Mouse (Mus musculus) cerebellum, postnatal 36 days (tissue): ENCODE data around the gene Spata9.
A peak's percentile ranks its signal among the peaks of the same experiment; 100 is the strongest.
"Not testable (repeated sequence)": the region's sequence is repeated elsewhere in the genome, so short reads cannot be mapped to it uniquely, and the experiment has no call there.

Source experiments
- DNase-seq, 2 experiments: peaks; one replicate each; pipeline ENCODE4 v3.0.0; 2021 to 2022; ENCODE audit warnings: mixed read lengths in 2 of 2

Spata9 gene

GRCm38 (mm10) chr13:75966850-75967249 is at the start of gene Spata9:
Gene Spata9, plus strand, starts transcription at chr13:75967150.
- DNase-seq, result no peak

DNA sequence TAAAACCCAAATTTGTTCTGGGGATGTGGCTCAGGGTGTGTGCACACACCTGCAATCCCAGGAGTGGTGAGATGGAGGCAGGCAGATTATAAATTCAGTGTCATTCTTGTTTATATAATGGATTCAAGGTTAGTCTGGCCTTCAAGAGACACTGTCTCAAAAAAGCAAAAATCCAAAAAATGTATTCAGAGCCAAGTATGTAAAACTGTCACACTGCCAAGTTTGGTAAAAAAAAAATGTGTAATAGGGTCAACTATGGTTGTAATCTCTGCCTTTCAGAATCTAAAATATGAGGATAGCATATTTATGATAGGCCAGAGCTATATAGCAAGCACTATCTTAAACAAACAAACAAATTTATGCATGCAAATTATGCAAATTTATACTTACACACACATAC is 39.0 kb upstream of the Spata9 start:
- DNase-seq, result no peak

DNA sequence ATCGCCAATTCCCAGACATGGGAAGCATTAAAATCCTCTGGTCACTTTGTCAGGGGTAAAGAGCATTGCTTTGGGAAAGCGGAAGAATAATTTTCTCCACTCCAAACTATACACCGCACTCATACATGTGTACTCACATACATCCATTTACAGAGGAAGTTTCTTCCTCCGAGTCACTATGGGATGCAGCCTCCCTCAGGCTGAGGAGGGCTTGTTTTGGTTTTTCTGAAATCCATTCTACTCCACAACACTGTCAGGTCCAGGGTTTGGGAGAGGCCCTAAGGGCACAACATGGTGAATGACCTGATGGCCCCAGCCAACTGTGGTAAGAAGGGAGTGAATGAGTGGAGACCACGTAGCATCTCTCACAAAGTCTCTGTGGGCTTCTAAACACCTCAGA is 37.9 kb upstream of the Spata9 start:
- not testable (repeated sequence) for DNase-seq

GRCm38 (mm10) chr13:75930023-75930422 is 36.9 kb upstream of the Spata9 start:
- no peak for DNase-seq

DNA sequence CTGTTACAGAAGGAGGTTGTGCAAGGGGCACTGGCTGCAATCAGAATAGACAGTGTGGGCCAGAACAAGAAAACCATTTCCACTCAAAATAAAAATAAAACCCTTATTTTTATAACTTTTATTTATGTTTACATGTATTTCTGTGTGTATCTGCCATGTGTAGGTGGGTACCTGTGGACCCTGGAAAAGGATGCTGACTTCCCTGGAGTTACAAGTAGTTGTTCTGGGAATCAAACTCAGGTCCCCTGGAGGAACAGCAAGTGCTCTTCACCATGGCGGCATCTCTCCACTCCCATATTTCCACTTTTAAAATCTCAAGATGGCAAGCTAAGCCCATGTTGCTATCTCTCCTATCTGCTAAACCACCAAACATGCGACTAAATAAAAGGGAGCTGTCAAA is 36.3 kb upstream of the Spata9 start:
- no peak for DNase-seq

DNA sequence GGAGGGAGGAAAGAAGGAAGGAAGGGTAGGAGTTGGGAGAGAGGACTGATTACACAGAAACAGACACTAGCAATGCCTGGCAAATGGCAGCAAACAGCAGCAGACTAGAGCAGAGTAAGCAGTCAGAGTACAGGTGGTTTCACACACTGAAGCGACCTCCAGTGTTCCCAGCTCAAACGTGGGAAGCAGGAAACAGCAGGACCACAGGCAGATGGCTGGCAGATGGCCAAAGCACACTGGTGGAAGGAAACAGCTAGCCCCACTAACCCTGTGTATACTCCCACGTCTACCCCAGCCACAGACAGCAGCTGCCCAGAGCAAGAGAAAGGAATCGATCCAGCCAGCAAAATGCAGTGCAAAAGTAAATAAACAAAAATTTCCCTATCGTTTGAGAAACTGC is 35.9 kb upstream of the Spata9 start:
- DNase-seq, result peak in 1 of 2 experiments; percentile 25

DNA sequence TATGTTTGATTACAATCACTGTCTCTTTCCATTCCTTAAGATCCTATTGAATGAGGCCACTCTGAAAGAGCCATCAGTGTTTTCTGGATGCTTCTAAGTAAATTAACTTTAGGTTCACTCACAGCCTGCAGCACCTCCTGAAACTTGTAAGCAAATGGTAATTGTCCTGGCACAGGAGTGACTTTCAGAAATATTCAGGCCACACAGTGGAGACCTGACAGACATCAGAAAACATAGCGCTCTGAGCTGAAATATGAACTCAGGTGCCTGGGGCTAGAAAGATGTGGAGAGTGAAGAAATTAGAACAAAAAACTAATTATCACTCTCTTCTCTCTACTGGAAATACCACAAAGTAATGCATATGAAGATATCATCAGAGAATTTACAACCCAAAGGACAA is 33.7 kb upstream of the Spata9 start:
- no peak for DNase-seq

DNA sequence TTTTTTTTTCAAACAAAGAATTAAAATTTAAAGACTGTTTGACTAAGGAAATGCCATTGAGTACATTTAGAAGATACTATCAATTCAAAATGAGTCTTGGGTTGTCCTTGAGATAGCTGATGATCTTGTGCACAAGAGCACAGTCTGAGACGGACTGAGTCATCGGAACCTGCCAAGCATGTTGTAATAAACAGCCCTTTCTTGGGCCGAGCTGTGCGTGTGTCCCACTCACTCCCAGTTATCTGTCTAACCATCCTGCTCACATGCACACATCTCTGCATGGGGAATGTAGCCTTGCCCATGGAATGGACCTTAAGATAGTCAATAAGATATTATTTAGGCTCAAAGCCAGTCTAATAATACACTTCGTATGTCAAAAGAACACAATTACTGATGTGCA is 28.1 kb upstream of the Spata9 start:
- DNase-seq, result no peak

DNA sequence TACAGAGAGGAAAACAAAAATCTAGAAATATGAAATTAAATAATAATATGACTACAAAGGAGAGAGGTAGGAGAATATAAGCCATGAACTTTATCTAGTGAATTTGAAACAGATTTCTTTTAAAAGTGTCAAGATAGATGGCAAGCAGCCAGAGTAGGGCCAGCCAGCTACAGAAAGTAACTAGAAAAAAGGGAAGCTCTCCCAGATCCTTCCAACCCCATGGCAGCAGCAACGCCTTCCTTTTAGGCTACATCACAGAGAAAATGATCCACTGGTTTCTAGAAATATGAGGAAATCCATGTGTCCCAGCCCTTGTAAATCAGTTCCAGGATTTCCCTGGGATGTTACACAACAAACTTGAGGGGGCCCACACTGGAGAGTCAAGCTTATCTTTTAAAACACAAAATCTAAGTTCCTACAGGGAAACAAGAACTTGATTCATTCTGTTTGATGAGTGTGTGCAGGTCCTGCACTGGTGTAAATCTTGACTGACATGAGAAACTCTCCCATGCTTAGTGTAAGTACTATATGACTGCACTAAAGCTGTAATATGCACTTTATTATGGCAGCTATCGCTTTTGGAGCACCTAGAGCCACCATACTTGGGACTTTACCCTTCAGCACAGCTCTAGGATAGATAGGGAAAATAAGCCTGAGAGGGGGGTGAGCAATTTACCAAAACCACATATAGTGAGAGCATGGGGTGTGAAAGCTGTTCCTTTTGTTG is 26.0 kb upstream of the Spata9 start:
- DNase-seq, result no peak

GRCm38 (mm10) chr13:75941518-75942295 is 25.2 kb upstream of the Spata9 start:
- no peak for DNase-seq

DNA sequence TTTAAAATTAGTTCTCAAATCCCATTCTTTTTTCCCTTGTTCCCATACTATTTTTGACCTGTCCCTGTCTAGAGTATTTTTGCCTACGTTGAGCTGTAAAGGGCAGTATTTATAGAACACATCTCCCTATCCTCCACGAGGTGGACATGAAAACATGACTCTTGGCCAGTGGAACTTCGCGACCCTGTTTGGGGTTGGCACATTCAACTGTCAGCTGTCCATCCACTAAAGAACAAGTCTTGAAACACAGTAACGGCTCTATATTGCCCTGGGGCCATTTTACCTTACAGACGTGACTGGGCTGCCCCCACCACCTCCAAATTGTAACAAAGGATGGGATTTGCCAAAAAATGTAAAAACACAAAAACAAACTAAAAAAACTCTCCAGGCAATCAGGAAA is 24.2 kb upstream of the Spata9 start:
- no peak for DNase-seq

DNA sequence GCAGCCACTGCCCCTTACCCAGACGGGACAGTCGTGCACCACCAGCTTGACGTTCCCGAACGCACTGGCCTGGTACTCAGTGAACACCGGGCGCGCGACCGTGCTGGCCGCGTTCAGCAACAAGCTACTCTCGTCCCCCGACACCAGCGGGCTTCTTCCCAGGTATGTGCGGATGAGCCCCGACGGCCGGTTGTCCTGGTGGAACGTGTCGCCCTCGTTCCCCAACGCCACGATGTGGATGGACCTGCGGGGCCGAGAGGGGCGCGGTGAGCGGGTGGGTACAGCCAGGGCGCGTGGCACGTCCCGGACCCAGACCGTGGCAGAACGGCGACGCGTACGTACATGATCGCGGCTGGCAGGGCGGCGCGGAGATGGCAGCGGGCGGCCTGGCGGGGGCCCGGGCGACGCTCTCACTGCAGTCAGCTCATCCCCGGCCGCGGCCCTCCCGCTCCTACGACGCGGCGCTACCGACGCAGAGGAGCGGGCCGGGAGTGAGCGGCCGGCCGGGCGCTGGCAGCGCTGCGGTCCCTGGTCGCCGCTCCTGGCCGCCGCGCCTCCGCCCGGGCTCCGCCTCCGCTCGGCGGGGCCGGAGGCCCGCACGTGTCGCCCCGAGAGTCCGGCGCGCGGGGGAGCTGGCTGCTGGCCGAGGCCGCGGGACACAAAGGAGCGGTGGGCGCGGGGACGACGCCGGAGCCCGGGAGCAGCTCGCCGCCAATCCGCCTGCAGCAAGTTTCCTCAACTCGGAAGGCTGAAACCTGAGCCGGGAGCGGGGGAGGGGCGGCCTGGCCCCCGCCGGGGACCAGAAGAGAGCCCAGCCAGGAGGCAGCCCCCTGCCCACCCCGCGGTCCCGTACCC is 23.5 kb upstream of the Spata9 start, which contains the start of gene Rhobtb3:
TSS of gene Rhobtb3 (minus strand) at position 737 of the 855 bp plus-strand sequence.
- DNase-seq, result peak; percentile 63 to 68

GRCm38 (mm10) chr13:75944044-75944820 is 22.7 kb upstream of the Spata9 start:
- no peak for DNase-seq

DNA sequence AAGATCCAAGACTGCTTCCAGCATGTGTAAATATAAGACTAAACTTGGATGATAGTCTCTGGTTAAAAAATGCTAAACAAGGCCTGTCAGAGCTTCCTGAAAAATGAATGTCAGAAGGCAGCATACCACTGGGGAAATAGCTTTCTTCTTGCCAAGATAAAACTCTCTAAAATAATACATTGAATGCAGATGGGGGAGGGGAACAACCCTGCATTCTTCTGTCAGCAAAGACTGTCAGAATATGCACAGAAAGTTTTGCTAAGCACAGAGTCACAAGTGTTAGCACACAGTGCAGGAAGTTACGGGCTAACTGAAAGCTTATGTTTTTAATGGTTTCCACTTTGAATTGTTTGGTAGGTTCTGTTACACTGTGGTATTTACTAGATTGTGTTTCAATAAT is 16.7 kb upstream of the Spata9 start:
- DNase-seq, result no peak

DNA sequence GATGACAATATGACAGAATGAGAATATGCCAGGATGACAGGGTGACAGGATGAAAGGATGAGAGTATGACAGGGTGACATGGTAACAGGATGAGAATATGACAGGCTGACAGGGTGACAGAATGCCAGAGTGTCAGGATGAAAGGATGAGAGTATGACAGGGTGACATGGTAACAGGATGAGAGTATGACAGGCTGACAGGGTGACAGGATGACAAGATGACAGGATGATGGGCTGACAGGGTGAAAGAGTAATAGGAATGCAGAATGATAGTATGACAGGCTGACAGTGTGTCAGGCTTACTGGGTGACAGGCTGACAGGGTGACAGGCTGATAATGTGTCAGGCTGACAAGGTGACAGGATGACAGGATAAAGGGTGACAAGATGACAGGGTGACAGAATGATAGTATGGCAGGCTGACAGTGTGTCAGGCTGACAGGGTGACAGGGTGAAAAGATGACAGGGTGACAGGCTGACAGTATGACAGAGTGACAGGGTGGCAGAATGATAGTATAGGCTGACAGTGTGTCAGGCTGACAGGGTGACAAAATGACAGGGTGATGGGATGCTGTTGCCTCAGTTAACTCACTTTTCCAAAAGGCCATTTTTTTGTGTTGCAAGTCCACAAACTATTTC is 11.5 kb upstream of the Spata9 start:
- DNase-seq, result no peak

DNA sequence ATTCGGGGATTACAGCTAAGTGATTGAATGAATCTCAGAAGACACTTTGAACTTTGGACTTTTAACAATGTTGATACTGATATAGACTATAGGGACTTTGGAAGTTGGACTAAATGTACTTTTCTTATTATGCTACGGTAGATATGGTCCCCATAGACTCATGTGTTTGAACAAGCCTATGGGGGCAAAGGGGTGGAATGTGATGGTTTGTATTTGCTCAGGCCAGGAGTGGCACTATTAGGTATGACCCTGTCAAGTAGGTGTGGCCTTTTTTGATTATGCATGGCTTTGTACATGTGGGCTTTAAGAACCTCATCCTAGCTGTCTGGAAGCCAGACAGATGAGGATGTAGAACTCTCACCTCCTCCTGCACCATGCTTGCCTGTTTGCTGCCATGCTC is 7.5 kb downstream of the Spata9 start:
- DNase-seq, result no peak

- DNase-seq, result no peak
Measured at GRCm38 (mm10) chr13:75975629-75976028, 8.7 kb downstream of the Spata9 start.

DNA sequence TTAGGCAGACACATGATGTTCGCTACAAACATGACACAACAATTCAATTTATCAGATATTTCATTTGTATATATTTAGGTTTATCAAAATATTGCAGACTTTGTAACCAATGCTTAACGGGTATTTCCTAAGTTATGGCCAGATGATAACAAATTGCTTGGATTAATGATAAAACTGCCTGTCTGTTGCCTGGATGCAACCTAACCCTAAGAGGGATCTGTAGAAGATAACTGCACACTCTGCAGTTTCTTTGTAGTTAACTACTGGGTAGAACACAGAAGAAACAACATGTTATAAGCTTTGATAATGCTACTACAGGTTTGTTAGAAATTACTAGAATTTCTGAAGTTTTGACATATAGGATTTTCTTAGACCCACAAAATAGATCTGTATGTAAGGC is 9.3 kb downstream of the Spata9 start:
- DNase-seq, result no peak

DNA sequence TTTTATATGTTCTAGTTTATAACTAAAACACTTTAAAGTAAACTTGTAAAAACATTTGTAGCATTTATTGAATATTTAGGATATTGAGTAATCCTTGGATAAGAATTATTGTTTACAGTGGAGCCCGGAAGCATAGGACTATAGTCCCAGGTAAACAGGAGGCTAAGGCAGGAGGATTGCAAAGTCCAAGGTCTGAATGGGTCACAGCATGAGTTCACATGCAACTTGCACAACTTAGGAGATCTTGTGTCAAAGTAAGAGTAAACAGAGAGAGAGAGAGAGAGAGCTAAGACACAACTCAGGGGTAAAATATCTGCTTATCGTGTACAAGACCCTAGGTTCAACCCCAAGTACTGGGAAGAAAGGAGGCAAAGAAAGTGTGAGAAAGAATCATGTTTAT is 9.7 kb downstream of the Spata9 start:
- no peak for DNase-seq

DNA sequence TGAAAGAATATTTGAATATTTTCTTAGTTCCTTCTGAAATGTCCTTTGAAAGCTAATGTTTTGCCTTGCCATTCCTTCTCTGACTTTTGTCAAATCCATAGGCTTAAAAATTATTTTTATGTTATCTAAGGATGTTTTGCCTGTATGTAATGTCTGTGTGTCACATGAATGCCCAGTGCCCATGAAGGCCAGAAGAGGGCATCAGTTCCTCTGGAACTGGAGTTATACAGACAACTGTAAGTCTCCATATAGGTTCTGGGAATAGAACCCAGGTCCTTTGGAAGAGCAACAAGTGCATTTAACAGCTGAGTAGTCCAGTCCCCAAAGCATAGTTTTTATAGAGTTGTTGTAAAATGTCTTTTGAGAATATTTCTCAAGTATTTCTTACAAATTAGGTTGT is 15.0 kb downstream of the Spata9 start:
- no peak for DNase-seq

- no peak for DNase-seq
Measured at GRCm38 (mm10) chr13:75988096-75988495, 21.1 kb downstream of the Spata9 start.
